Mouse (Mus musculus) forebrain, embryonic 12.5 days (tissue): ENCODE results near the gene Usp44. TPM values are rescaled to one million over a fixed set of nuclear protein-coding genes. Genes with fewer than 3 reads are reported as not detected.

Source experiments
- ATAC-seq: fragments of 200-750 bp; cut with Nextera tagmentation; 2 replicates; pipeline ENCODE4 v1.8.0; 2017; ENCODE audit warnings: moderate TSS enrichment; ENCODE audit not compliant: low FRiP score
- H3K27ac ChIP-seq: fragments of 300-500 bp; sonication (generic); 2 replicates; pipeline ENCODE4 v1.5.1; 2016; ENCODE audit warnings: mild to moderate bottlenecking
- H3K27me3 ChIP-seq: fragments of 300-500 bp; sonication (generic); 2 replicates; pipeline ENCODE4 v1.6.1; 2016; ENCODE audit warnings: mild to moderate bottlenecking
- H3K36me3 ChIP-seq: fragments of 300-500 bp; sonication (generic); replicated peaks from 2 replicates; pipeline ENCODE4 v1.6.1; 2016; ENCODE audit warnings: mild to moderate bottlenecking
- H3K4me1 ChIP-seq: fragments of 300-500 bp; sonication (generic); 2 replicates; pipeline ENCODE4 v1.6.1; 2016
- H3K4me2 ChIP-seq: fragments of 300-500 bp; sonication (generic); 2 replicates; pipeline ENCODE4 v1.6.1; 2016; ENCODE audit warnings: mild to moderate bottlenecking, moderate library complexity
- H3K4me3 ChIP-seq: fragments of 300-500 bp; sonication (generic); replicated peaks from 2 replicates; pipeline ENCODE4 v1.5.1; 2016; ENCODE audit warnings: mild to moderate bottlenecking
- H3K9ac ChIP-seq: fragments of 300-500 bp; sonication (generic); 2 replicates; pipeline ENCODE4 v1.6.1; 2016; ENCODE audit warnings: mild to moderate bottlenecking
- H3K9me3 ChIP-seq: fragments of 300-500 bp; sonication (generic); 2 replicates; pipeline ENCODE4 v1.6.1; 2016
- WGBS: fragments of 180-500 bp; shearing (Covaris S2); methylation state at CpG from one replicate; pipeline ENCODE4 v1.1.7; 2016; 5-methylcytosine and 5-hydroxymethylcytosine counted together
- polyA plus RNA-seq: library from polyadenylated mRNA; unstranded; fragments of >200 nt; fragmentation: Nextera tagmentation; extraction: Ambion mirVana; gene quantifications from 2 replicates; pipeline ENCODE4 v1.2.1, GENCODE M21; 2016

Gene Usp44
- polyA plus RNA-seq, 1 experiment from 2014 or later = 7.7 TPM

DNA sequence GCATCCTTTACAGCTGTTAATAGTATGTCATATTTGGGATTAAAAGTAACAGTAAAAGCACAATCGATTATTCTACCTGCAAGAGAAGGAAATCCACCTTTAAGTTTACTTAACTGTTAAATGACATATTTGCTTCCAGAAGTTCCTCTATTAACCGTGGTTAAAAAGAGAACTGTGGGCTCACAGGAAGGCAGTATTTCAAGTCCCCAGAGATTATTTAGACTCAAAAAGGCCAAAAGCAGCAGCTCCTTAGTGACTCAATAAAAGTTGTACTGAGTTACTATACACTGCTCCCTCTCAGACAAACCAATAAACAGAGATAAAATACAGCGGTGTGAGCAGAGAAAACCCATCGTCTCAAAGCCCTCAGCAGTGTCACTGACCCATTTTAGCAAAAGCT is 37.5 kb downstream of the Usp44 start:
- no peak for ATAC-seq
- H3K36me3 ChIP-seq = peaks cover 79% of the 10 kb centered on the region
- 95% methylated on average over 4 of the region's 4 CpGs for WGBS
- H3K4me2 ChIP-seq = no peak overlapping the region
- no peak overlapping the region for H3K4me3 ChIP-seq
- no peak overlapping the region for H3K27ac ChIP-seq
- no peak overlapping the region for H3K9ac ChIP-seq
- no peaks in the 10 kb centered on the region for H3K27me3 ChIP-seq
- no peaks in the 10 kb centered on the region for H3K9me3 ChIP-seq
- H3K4me1 ChIP-seq = no peaks in the 10 kb centered on the region

DNA sequence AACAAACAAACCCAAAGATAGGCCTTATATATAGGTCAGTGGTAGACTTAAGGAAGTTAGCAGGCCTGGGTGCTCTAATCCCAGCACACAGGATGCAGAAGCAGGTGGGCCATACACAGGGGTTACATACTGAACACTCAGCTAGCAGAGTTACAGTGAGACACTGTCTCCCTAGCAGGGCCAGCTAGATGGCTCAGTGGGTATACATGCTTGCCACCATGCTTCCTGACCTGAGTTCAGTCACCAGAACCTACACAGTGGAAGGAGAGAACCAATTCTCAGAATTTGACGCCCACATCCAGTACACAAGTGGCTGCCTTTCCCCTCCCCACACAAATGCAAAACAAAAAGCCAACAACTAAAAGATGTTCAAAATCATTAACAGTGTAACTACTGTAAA is 45.4 kb downstream of the Usp44 start:
- WGBS = 100% methylated on average over 1 of the region's 1 CpGs

DNA sequence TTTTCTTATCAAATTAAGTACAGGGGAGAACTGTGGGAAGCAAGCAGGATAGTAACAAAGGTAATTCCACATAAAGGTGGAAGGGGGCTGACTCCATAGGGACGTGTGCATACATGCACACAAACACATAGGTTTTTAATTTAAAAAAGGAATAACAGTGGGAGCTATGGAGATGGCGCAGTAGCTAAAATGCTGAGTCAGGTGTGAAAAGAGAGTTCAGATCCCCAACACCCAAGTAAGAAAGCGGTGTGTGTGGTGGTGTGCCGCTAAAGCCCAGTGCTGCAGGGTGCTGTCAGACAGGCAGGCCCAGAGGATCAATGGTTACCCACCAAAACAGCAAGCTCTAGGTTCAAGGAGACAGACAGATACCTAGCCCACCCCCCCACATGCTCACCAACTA is 47.4 kb downstream of the Usp44 start:
- H3K4me2 ChIP-seq = no peak overlapping the region
- H3K27me3 ChIP-seq = no peaks in the 10 kb centered on the region
- H3K36me3 ChIP-seq = peaks cover 51% of the 10 kb centered on the region
- ATAC-seq = no peak
- H3K9me3 ChIP-seq = no peaks in the 10 kb centered on the region
- H3K4me1 ChIP-seq = no peaks in the 10 kb centered on the region
- WGBS = 95% methylated on average over 4 of the region's 4 CpGs
- H3K4me3 ChIP-seq = no peak overlapping the region
- no peak overlapping the region for H3K27ac ChIP-seq
- H3K9ac ChIP-seq = no peak overlapping the region

More for the DNA sequence above, 45.4 kb downstream of the Usp44 start:
- Histone ChIP-seq H3K27me3 (no peaks in the 10 kb centered on the region), H3K4me2 (no peak overlapping the region), H3K4me3 (no peak overlapping the region), H3K9ac (no peak overlapping the region), H3K9me3 (no peaks in the 10 kb centered on the region), H3K36me3 (peaks cover 59% of the 10 kb centered on the region), H3K4me1 (no peaks in the 10 kb centered on the region), H3K27ac (no peak overlapping the region)
- no peak for ATAC-seq

- no peak for ATAC-seq
- Histone ChIP-seq H3K36me3 (peaks cover 58% of the 10 kb centered on the region), H3K27me3 (no peaks in the 10 kb centered on the region), H3K9me3 (no peaks in the 10 kb centered on the region), H3K4me3 (no peak overlapping the region), H3K4me1 (no peaks in the 10 kb centered on the region), H3K4me2 (no peak overlapping the region), H3K27ac (no peak overlapping the region), H3K9ac (no peak overlapping the region)
These were observed 50.6 kb downstream of the Usp44 start for GRCm38 (mm10) chr10:93881918-93882317.

- no peak overlapping the region for H3K4me3 ChIP-seq
- H3K9ac ChIP-seq = no peak overlapping the region
- no peak overlapping the region for H3K27ac ChIP-seq
- H3K27me3 ChIP-seq = no peaks in the 10 kb centered on the region
- 75% methylated on average over 8 of the region's 8 CpGs for WGBS
- no peak overlapping the region for H3K4me2 ChIP-seq
- no peak for ATAC-seq
- no peaks in the 10 kb centered on the region for H3K9me3 ChIP-seq
- H3K36me3 ChIP-seq = peaks cover 59% of the 10 kb centered on the region
- peaks cover under 1% of the 10 kb centered on the region for H3K4me1 ChIP-seq
These were observed 51.5 kb downstream of the Usp44 start for GRCm38 (mm10) chr10:93882738-93883364.

DNA sequence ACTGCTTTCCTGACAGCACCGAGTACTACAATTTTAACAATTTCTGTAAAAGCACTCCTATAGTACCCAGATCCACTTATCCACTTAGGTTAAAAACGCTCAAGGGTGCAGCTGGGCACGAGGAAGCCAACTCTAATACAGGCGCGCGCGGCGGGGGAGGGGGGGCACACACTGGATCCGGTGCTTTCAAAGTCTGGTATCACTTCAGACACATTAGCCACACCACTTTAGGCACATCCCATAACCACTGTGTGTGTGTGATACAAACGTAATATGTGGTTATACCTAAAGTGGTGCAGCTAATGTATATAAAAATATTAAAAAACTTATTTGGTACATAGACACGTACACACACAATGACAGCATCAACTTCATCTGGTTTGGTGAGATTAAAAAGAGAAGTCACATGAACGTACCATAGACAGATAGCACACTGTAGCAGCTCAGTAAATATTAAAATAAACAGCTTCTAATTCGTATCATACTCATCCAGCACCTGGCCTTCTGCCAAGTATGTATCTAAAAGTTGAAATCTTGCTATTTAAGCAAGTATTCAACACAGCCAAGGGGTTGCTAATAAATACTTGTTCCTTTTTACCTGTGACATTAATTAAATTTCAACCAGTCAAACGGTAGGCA is 54.6 kb downstream of the Usp44 start:
- H3K4me1 ChIP-seq = peaks cover 13% of the 10 kb centered on the region
- H3K9me3 ChIP-seq = no peaks in the 10 kb centered on the region
- WGBS = 93% methylated on average over 14 of the region's 14 CpGs
- peaks cover 40% of the 10 kb centered on the region for H3K36me3 ChIP-seq
- no peak overlapping the region for H3K9ac ChIP-seq
- H3K4me2 ChIP-seq = no peak overlapping the region
- H3K4me3 ChIP-seq = no peak overlapping the region
- H3K27me3 ChIP-seq = no peaks in the 10 kb centered on the region
- H3K27ac ChIP-seq = no peak overlapping the region
- ATAC-seq = no peak

DNA sequence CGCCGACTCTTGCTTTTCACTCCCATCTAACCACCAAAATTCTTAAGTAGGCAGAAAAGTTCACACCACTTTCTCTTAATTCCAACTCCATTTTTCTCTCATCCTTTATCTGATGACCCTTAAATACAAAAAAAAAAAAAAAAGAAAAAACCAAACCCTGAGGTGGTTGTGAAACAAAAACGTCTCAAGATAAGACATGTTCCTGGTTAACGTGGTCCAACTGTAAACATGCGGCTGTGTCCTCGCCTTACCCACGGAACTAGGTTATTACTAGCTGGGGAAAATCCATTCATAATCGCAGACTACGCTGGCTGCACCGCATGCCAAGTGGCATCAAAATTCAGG is 57.2 kb downstream of the Usp44 start:
- H3K4me1 ChIP-seq = peaks cover 13% of the 10 kb centered on the region
- H3K27ac ChIP-seq = no peak overlapping the region
- H3K36me3 ChIP-seq = peaks cover 32% of the 10 kb centered on the region
- no peaks in the 10 kb centered on the region for H3K27me3 ChIP-seq
- H3K9ac ChIP-seq = peak overlapping the region; percentile 95
- peak overlapping the region; percentile 97 for H3K4me3 ChIP-seq
- peak overlapping the region; percentile 62 for H3K4me2 ChIP-seq
- no peak for ATAC-seq
- no peaks in the 10 kb centered on the region for H3K9me3 ChIP-seq
- WGBS = 21% methylated on average over 10 of the region's 10 CpGs

DNA sequence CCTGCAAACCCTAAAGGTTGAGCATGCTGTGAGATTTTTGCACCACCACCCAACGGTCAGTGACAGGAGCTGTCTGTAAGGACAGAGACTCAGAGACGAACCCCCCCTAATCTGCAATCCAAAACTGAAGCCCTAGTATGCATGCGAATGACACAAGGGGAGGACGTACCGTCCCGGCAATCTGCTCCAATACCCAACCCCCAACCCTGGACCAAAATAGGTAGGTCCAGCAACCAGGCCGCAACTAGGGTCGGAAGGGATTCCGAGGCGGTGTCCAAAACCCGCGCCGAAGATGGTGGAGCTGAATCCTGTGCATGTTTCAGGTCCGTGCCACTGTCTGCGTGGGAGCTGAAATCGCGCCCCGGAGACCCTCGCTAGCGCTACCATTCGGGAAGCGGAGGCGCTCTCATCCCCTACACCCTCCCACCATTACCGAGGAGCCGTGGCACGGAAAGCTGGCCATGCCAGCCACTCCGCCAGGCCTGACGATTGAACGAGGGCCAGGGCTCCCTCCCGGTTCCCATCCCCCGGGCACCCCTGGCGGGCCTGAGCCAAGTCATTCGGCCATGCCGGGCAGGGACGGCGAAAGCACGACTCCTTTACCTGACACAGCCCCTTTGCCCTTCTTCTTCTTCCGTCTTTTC is 57.7 kb downstream of the Usp44 start:
- H3K27me3 ChIP-seq = no peaks in the 10 kb centered on the region
- H3K9ac ChIP-seq = peak overlapping the region; percentile 95
- H3K4me3 ChIP-seq = peak overlapping the region; percentile 97
- H3K9me3 ChIP-seq = no peaks in the 10 kb centered on the region
- peak; percentile 71 for ATAC-seq
- H3K36me3 ChIP-seq = peaks cover 28% of the 10 kb centered on the region
- peak overlapping the region; percentile 62 for H3K4me2 ChIP-seq
- H3K27ac ChIP-seq = peak overlapping the region; percentile 90
- WGBS = under 1% methylated on average over 38 of the region's 38 CpGs
- H3K4me1 ChIP-seq = peaks cover 13% of the 10 kb centered on the region

- H3K4me1 ChIP-seq = peaks cover 13% of the 10 kb centered on the region
- peaks cover 25% of the 10 kb centered on the region for H3K36me3 ChIP-seq
- WGBS = under 1% methylated on average over 22 of the region's 30 CpGs
- H3K27ac ChIP-seq = peak overlapping the region; percentile 90
- H3K9me3 ChIP-seq = no peaks in the 10 kb centered on the region
- no peaks in the 10 kb centered on the region for H3K27me3 ChIP-seq
- ATAC-seq = peak; percentile 100
- H3K4me2 ChIP-seq = peak overlapping the region; percentile 62
- H3K4me3 ChIP-seq = peak overlapping the region; percentile 97
- peak overlapping the region; percentile 95 for H3K9ac ChIP-seq
These were observed 58.2 kb downstream of the Usp44 start for GRCm38 (mm10) chr10:93889579-93889950.

- peak overlapping the region; percentile 62 for H3K4me2 ChIP-seq
- H3K4me3 ChIP-seq = peak overlapping the region; percentile 97
- WGBS = under 1% methylated on average over 22 of the region's 22 CpGs
- H3K9ac ChIP-seq = peak overlapping the region; percentile 95
- H3K9me3 ChIP-seq = no peaks in the 10 kb centered on the region
- H3K27me3 ChIP-seq = no peaks in the 10 kb centered on the region
- H3K4me1 ChIP-seq = peaks cover 13% of the 10 kb centered on the region
- no peak; the same call in 1 of the 2 replicates for ATAC-seq
- H3K27ac ChIP-seq = peak overlapping the region; percentile 90
- H3K36me3 ChIP-seq = peaks cover 21% of the 10 kb centered on the region
These were observed 58.6 kb downstream of the Usp44 start for GRCm38 (mm10) chr10:93889976-93890375.

GRCm38 (mm10) chr10:93890565-93890964 is 59.2 kb downstream of the Usp44 start:
- no peak overlapping the region for H3K9ac ChIP-seq
- peaks cover 13% of the 10 kb centered on the region for H3K4me1 ChIP-seq
- H3K27ac ChIP-seq = no peak overlapping the region
- ATAC-seq = no peak
- H3K4me3 ChIP-seq = peak overlapping the region; percentile 97; the same call in 1 of the 2 replicates
- no peaks in the 10 kb centered on the region for H3K27me3 ChIP-seq
- peaks cover 15% of the 10 kb centered on the region for H3K36me3 ChIP-seq
- 61% methylated on average over 4 of the region's 4 CpGs for WGBS
- H3K4me2 ChIP-seq = peak overlapping the region; percentile 62
- no peaks in the 10 kb centered on the region for H3K9me3 ChIP-seq

DNA sequence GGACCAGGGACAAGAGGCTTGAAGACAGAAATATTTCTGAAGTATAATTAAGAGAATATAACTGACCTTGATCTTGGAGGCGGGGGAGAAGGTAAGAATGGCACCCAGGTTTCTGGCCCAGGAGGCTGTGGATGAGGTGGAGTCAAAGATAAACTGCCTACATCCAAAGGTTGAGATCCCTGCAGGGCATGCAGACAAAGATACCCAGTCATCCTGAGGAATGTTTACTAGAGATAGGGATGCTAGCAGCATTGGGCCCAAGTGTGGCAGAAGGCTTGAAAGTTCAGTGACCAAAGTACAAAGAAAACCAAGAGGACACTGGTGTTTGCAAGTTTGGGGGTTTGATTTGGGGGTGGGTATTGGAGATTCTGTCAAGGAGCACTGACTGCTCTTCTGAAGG is 59.7 kb downstream of the Usp44 start:
- Histone ChIP-seq H3K27me3 (no peaks in the 10 kb centered on the region), H3K27ac (no peak overlapping the region), H3K4me1 (peaks cover 13% of the 10 kb centered on the region), H3K4me3 (no peak overlapping the region), H3K9me3 (no peaks in the 10 kb centered on the region), H3K4me2 (no peak overlapping the region), H3K9ac (no peak overlapping the region), H3K36me3 (peaks cover 10% of the 10 kb centered on the region)
- 100% methylated on average over 1 of the region's 1 CpGs for WGBS
- ATAC-seq = no peak

GRCm38 (mm10) chr10:93892551-93892950 is 61.2 kb downstream of the Usp44 start:
- no peak overlapping the region for H3K27ac ChIP-seq
- ATAC-seq = no peak
- 95% methylated on average over 4 of the region's 4 CpGs for WGBS
- no peaks in the 10 kb centered on the region for H3K27me3 ChIP-seq
- no peaks in the 10 kb centered on the region for H3K9me3 ChIP-seq
- H3K9ac ChIP-seq = no peak overlapping the region
- no peak overlapping the region for H3K4me2 ChIP-seq
- H3K4me3 ChIP-seq = no peak overlapping the region
- no peaks in the 10 kb centered on the region for H3K36me3 ChIP-seq
- peaks cover 13% of the 10 kb centered on the region for H3K4me1 ChIP-seq
